Mouse (Mus musculus): Measurements from ENCODE around the gene Gm10135.

- TF ChIP-seq EP300 (IDR thresholded peaks at IDR 0.05; ENCODE audit: insufficient read depth, low read depth, low read length), result no peak
- no peak for TF ChIP-seq POLR2A (IDR thresholded peaks at IDR 0.05; ENCODE audit: insufficient read depth, low read length)
Observed at GRCm38 (mm10) chr5:73014745-73015144, 40.2 kb upstream of the Gm10135 start.

Measured in ES-Bruce4 (cell line).